Mouse (Mus musculus): Measurements from ENCODE around the gene Kdm2b.
A peak's percentile ranks its signal among the peaks of the same experiment; 100 is the strongest.
"Not testable (repeated sequence)": the region's sequence is repeated elsewhere in the genome, so short reads cannot be mapped to it uniquely, and the experiment has no call there.

Gene Kdm2b

GRCm38 (mm10) chr5:123010806-123011205 lies 21.2 kb upstream of the Kdm2b start:
- no peak for DNase-seq

GRCm38 (mm10) chr5:123009873-123010272 lies 20.2 kb upstream of the Kdm2b start:
- no peak for DNase-seq

GRCm38 (mm10) chr5:123008877-123009493 lies 19.4 kb upstream of the Kdm2b start:
- no peak for DNase-seq

GRCm38 (mm10) chr5:123005716-123006592 lies 16.3 kb upstream of the Kdm2b start:
- no peak for DNase-seq

- DNase-seq, result no peak
These were observed 11.3 kb upstream of the Kdm2b start for GRCm38 (mm10) chr5:123000901-123001300.

GRCm38 (mm10) chr5:122997205-122998204 lies 7.9 kb upstream of the Kdm2b start:
- DNase-seq, result no peak

GRCm38 (mm10) chr5:122994910-122995309 lies 5.3 kb upstream of the Kdm2b start:
- DNase-seq, result no peak

GRCm38 (mm10) chr5:122994303-122994846 lies 4.8 kb upstream of the Kdm2b start:
- DNase-seq, result peak; percentile 94

- DNase-seq, result no peak
These were observed 4.2 kb upstream of the Kdm2b start for GRCm38 (mm10) chr5:122993811-122994210.

GRCm38 (mm10) chr5:122991350-122992004 lies 1.9 kb upstream of the Kdm2b start:
- DNase-seq, result no peak

- DNase-seq, result peak; percentile 15 to 34
These were observed 963 bp upstream of the Kdm2b start for GRCm38 (mm10) chr5:122990411-122991160.

- peak; percentile 63 to 69 for DNase-seq
These were observed 560 bp downstream of the Kdm2b start for GRCm38 (mm10) chr5:122989001-122989525.

GRCm38 (mm10) chr5:122988021-122988751 lies 1.4 kb downstream of the Kdm2b start:
- peak; percentile 32 to 45 for DNase-seq

GRCm38 (mm10) chr5:122987211-122988020 lies 2.2 kb downstream of the Kdm2b start:
- peak; percentile 9 to 39 for DNase-seq

- no peak for DNase-seq
These were observed 3.5 kb downstream of the Kdm2b start for GRCm38 (mm10) chr5:122986091-122986493.

GRCm38 (mm10) chr5:122985276-122985675 lies 4.3 kb downstream of the Kdm2b start:
- no peak for DNase-seq

- no peak for DNase-seq
These were observed 5.1 kb downstream of the Kdm2b start for GRCm38 (mm10) chr5:122984483-122984882.

GRCm38 (mm10) chr5:122978970-122979369 lies 10.7 kb downstream of the Kdm2b start:
- no peak for DNase-seq

GRCm38 (mm10) chr5:122974701-122975100 lies 14.9 kb downstream of the Kdm2b start:
- DNase-seq, result not testable (repeated sequence)

All from lung, adult 18-20 months (tissue).